Mouse (Mus musculus) CH12.LX (cell line): ENCODE results near the gene Rmnd1. TPM values are rescaled to one million over a fixed set of nuclear protein-coding genes. Genes with fewer than 3 reads are reported as not detected.

Source experiments
- DNase-seq: peaks from one replicate; pipeline ENCODE4 v3.0.0-alpha.2; 2013; ENCODE audit errors: extremely low read depth
- H3K27ac ChIP-seq: 2 replicates; pipeline ENCODE4 v1.5.1; 2012; ENCODE audit warnings: low read depth, mild to moderate bottlenecking, control low read depth, moderate library complexity; ENCODE audit not compliant: insufficient read depth
- H3K27me3 ChIP-seq: replicated peaks from 2 replicates; pipeline ENCODE3; 2012; ENCODE audit warnings: inconsistent platforms
- H3K36me3 ChIP-seq, 2 experiments: replicated peaks in 1 of 2; 2 replicates each; pipeline versions ENCODE3 to v1.6.1; 2012; ENCODE audit warnings: inconsistent platforms in 1 of 2, low read length in 1 of 2, mild to moderate bottlenecking in 1 of 2, mixed read lengths in 1 of 2, moderate library complexity in 1 of 2; ENCODE audit not compliant: control insufficient read depth in 1 of 2, insufficient read depth in 1 of 2
- H3K4me1 ChIP-seq, 2 experiments: 2 replicates each; pipeline ENCODE4 v1.6.1; 2012; ENCODE audit warnings: inconsistent platforms in 1 of 2, moderate library complexity in 1 of 2; ENCODE audit not compliant: insufficient read depth in 2 of 2, control insufficient read depth in 1 of 2
- H3K4me2 ChIP-seq: 2 replicates; pipeline ENCODE4 v1.6.1; 2012; ENCODE audit warnings: low read depth, mild to moderate bottlenecking, control low read depth; ENCODE audit not compliant: poor library complexity, insufficient read depth, severe bottlenecking
- H3K4me3 ChIP-seq, 3 experiments: fragments of 150-350 bp in 1 of 3; sonication (generic) in 1 of 3; replicated peaks in 1 of 3; 2 replicates each; pipeline versions ENCODE3 to v1.5.1; 2011 to 2012; ENCODE audit warnings: low read depth in 2 of 3, low read length in 2 of 3, mild to moderate bottlenecking in 2 of 3, moderate library complexity in 2 of 3, control low read depth in 1 of 3, improper control_type of control experiment in 1 of 3, inconsistent platforms in 1 of 3, mixed read lengths in 1 of 3; ENCODE audit not compliant: poor library complexity in 1 of 3
- H3K79me2 ChIP-seq: replicated peaks from 2 replicates; pipeline ENCODE4 v1.6.1; 2012; ENCODE audit warnings: mild to moderate bottlenecking, moderate library complexity; ENCODE audit not compliant: control insufficient read depth, poor library complexity, insufficient read depth, severe bottlenecking; ENCODE audit errors: extremely low read depth
- H3K9ac ChIP-seq: 2 replicates; pipeline ENCODE4 v1.6.1; 2012; ENCODE audit warnings: low read depth, mild to moderate bottlenecking, control low read depth, moderate library complexity; ENCODE audit not compliant: insufficient read depth
- H3K9me3 ChIP-seq: replicated peaks from 2 replicates; pipeline ENCODE3; 2012; ENCODE audit warnings: low read length, inconsistent platforms, mixed read lengths
- CHD1 ChIP-seq: IDR thresholded peaks from 2 replicates; pipeline ENCODE4 v1.6.1; 2012; ENCODE audit warnings: low read depth, low read length, improper control_type of control experiment, inconsistent platforms
- CHD2 ChIP-seq: IDR thresholded peaks from 2 replicates; pipeline ENCODE4 v1.6.1; 2011; ENCODE audit warnings: low read length, improper control_type of control experiment
- CTCF ChIP-seq, 2 experiments: IDR thresholded peaks in 1 of 2; conservative IDR thresholded peaks in 1 of 2; 2 replicates each; pipeline ENCODE4 v1.5.1; 2011 to 2012; ENCODE audit warnings: low read depth in 2 of 2, low read length in 2 of 2, improper control_type of control experiment in 1 of 2, inconsistent platforms in 1 of 2, mild to moderate bottlenecking in 1 of 2, moderate library complexity in 1 of 2
- ELF1 ChIP-seq: IDR thresholded peaks from 2 replicates; pipeline ENCODE4 v1.6.1; 2014; ENCODE audit warnings: low read depth, mild to moderate bottlenecking, inconsistent platforms, low read length, improper control_type of control experiment
- EP300 ChIP-seq: IDR thresholded peaks from 2 replicates; pipeline ENCODE4 v1.6.1; 2011; ENCODE audit warnings: low read length, improper control_type of control experiment
- ETS1 ChIP-seq: conservative IDR thresholded peaks from 2 replicates; pipeline ENCODE4 v1.6.1; 2012; ENCODE audit warnings: low read depth, mild to moderate bottlenecking, inconsistent platforms, low read length, improper control_type of control experiment, moderate library complexity
- GABPA ChIP-seq: IDR thresholded peaks from 2 replicates; pipeline ENCODE4 v1.6.1; 2012; ENCODE audit warnings: low read depth, low read length, improper control_type of control experiment, inconsistent platforms; ENCODE audit not compliant: insufficient replicate concordance
- HCFC1 ChIP-seq: IDR thresholded peaks from 2 replicates; pipeline ENCODE4 v1.6.1; 2012; ENCODE audit warnings: low read depth, mild to moderate bottlenecking, inconsistent platforms, low read length, improper control_type of control experiment
- IRF4 ChIP-seq: IDR thresholded peaks from 2 replicates; pipeline ENCODE4 v1.6.1; 2014; ENCODE audit warnings: low read depth, mild to moderate bottlenecking, inconsistent platforms, low read length, improper control_type of control experiment
- JUND ChIP-seq: conservative IDR thresholded peaks from 2 replicates; pipeline ENCODE4 v1.6.1; 2011; ENCODE audit warnings: low read depth, low read length, improper control_type of control experiment
- KAT2A ChIP-seq: IDR thresholded peaks from 2 replicates; pipeline ENCODE4 v1.6.1; 2012; ENCODE audit warnings: low read length, improper control_type of control experiment, inconsistent platforms; ENCODE audit not compliant: insufficient replicate concordance
- MAFK ChIP-seq: IDR thresholded peaks from 2 replicates; pipeline ENCODE4 v1.6.1; 2011; ENCODE audit warnings: low read length, improper control_type of control experiment; ENCODE audit not compliant: insufficient replicate concordance
- MEF2A ChIP-seq: IDR thresholded peaks from 2 replicates; pipeline ENCODE4 v1.6.1; 2014; ENCODE audit warnings: low read depth, mild to moderate bottlenecking, inconsistent platforms, low read length, improper control_type of control experiment, borderline replicate concordance
- MXI1 ChIP-seq: IDR thresholded peaks from 2 replicates; pipeline ENCODE4 v1.6.1; 2011; ENCODE audit warnings: mild to moderate bottlenecking, low read depth, low read length, improper control_type of control experiment
- PAX5 ChIP-seq: IDR thresholded peaks from 2 replicates; pipeline ENCODE4 v1.6.1; 2012; ENCODE audit warnings: low read length, inconsistent platforms, mixed read lengths
- RCOR1 ChIP-seq: conservative IDR thresholded peaks from 2 replicates; pipeline ENCODE4 v1.6.1; 2012; ENCODE audit warnings: low read depth, mild to moderate bottlenecking, inconsistent platforms, low read length, improper control_type of control experiment
- SMC3 ChIP-seq: IDR thresholded peaks from 2 replicates; pipeline ENCODE4 v1.6.1; 2011; ENCODE audit warnings: low read depth, low read length, improper control_type of control experiment
- TCF12 ChIP-seq: IDR thresholded peaks from 2 replicates; pipeline ENCODE4 v1.6.1; 2014; ENCODE audit warnings: low read depth, mild to moderate bottlenecking, inconsistent platforms, low read length, improper control_type of control experiment
- UBTF ChIP-seq: IDR thresholded peaks from 2 replicates; pipeline ENCODE4 v1.6.1; 2012; ENCODE audit warnings: low read depth, mild to moderate bottlenecking, inconsistent platforms, low read length, improper control_type of control experiment, moderate library complexity
- USF1 ChIP-seq: IDR thresholded peaks from 2 replicates; pipeline ENCODE4 v1.6.1; 2014; ENCODE audit warnings: low read depth, mild to moderate bottlenecking, inconsistent platforms, low read length, improper control_type of control experiment
- ZKSCAN1 ChIP-seq: IDR thresholded peaks from 2 replicates; pipeline ENCODE4 v1.6.1; 2012; ENCODE audit warnings: low read depth, inconsistent platforms, low read length, improper control_type of control experiment, borderline replicate concordance
- ZMIZ1 ChIP-seq: IDR thresholded peaks from 2 replicates; pipeline ENCODE4 v1.6.1; 2012; ENCODE audit warnings: low read depth, mild to moderate bottlenecking, inconsistent platforms, low read length, improper control_type of control experiment
- ZNF384 ChIP-seq: IDR thresholded peaks from 2 replicates; pipeline ENCODE4 v1.6.1; 2012; ENCODE audit warnings: low read depth, low read length, improper control_type of control experiment, inconsistent platforms
- dilution Hi-C: fragments of 300-500 bp; cut with MboI; formaldehyde crosslinking; loops from 2 replicates; pipeline ENCODE4 v1.14.3; 2020; ENCODE audit warnings: low sequenced_read_pairs; ENCODE audit not compliant: extremely low pct_unique_long_range_greater_than_20kb, extremely low pct_ligation_motif_present
- in situ Hi-C: fragments of 300-500 bp; cut with MboI; formaldehyde crosslinking; loops from 3 replicates; pipeline ENCODE4 v1.14.3; 2019; ENCODE audit warnings: low sequenced_read_pairs, low pct_ligation_motif_present, low pct_unique_long_range_greater_than_20kb, mixed read lengths
- polyA plus RNA-seq: library from polyadenylated mRNA; unstranded; fragments of >175 nt; gene quantifications from 2 replicates; pipeline ENCODE4 v1.2.1, GENCODE M21; 2012; ENCODE audit warnings: low read depth; ENCODE audit not compliant: insufficient read length
- total RNA-seq, 2 experiments: library from RNA; depleted of rRNA; stranded (reverse); fragments of 300-350 nt in 1 of 2; fragments of >200 nt in 1 of 2; gene quantifications; 2 replicates each; pipeline ENCODE4 v1.2.3; 2012 to 2014

Rmnd1 gene
- total and polyA plus RNA-seq, 3 experiments: 29.1 to 44.4 (median 43.6) TPM

DNA sequence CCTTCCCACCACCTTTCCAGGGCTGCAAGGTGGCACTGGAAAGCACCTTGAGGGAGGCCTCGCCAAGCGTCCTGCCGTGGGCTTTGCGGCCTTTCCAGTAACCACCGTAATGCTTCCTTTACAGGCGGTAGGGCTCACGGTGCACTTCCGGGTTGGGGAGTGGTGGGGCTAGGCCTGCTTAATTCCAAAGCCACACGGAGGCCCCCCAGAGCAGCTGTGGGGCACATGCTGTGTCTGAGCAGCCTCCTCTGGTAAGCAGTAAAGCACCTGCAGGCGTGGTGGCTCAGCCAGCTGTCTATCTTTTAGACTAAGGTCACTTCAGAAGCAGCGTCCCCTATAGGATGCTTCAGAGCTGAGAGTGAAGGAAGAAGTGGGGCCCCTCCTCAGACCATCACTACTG is 62.1 kb downstream of the Rmnd1 start:
- Histone ChIP-seq H3K4me2 (no peak overlapping the region), H3K36me3 (peaks cover 31 to 49% of the 10 kb centered on the region in 2 experiments), H3K9me3 (no peaks in the 10 kb centered on the region), H3K27me3 (no peaks in the 10 kb centered on the region), H3K9ac (no peak overlapping the region), H3K79me2 (no peaks in the 10 kb centered on the region), H3K4me3 (no peak overlapping the region), H3K4me1 (peaks cover 0 to 11% of the 10 kb centered on the region in 2 experiments; a peak in 1 of 4 replicates), H3K27ac (no peak overlapping the region)
- dilution Hi-C loops (no loop called here), in situ Hi-C loops (no loop called here)
- TF ChIP-seq ELF1 (0 out of 2 replicates have a peak, but pooled peaks have one; percentile 10), TCF12 (no peak)
- DNase-seq: no peak

DNA sequence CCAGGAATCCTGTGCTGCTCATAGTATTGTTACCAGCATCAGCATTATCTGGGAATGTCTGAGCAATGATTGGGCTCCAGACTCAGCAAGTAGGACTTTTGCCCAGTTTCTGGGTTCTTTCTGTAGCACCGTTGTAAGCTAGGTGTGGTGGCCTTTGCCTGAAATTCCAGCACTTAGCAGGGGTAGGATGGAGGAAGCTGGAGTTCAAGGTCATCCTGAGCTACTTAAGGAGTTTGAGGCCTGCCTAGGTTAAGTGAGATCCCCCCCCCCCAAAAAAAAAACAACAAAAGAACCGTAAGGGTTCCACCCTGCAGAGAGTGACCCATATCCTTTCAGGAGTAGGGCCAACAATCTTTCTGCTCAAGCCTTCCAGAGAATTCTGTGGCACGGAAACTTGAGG is 67.6 kb downstream of the Rmnd1 start:
- DNase-seq: no peak
- in situ Hi-C loops: no loop called here
- peaks cover 10% of the 10 kb centered on the region in 2 experiments for H3K36me3 ChIP-seq
- peaks cover 11% of the 10 kb centered on the region for H3K9me3 ChIP-seq
- H3K27ac ChIP-seq: no peak overlapping the region
- TF ChIP-seq MAFK (no peak), CHD2 (no peak), TCF12 (no peak), ZNF384 (no peak), SMC3 (no peak), ETS1 (no peak), CTCF (conservative IDR thresholded peaks at IDR 0.05 in 1 of 2, IDR thresholded peaks at IDR 0.05 in 1 of 2; ENCODE audit: low read depth in 2 of 2, low read length in 2 of 2) (no peak), IRF4 (no peak)
- no peaks in the 10 kb centered on the region for H3K4me1 ChIP-seq
- H3K79me2 ChIP-seq: no peaks in the 10 kb centered on the region
- H3K4me3 ChIP-seq: no peak overlapping the region
- no peak overlapping the region for H3K9ac ChIP-seq
- no peaks in the 10 kb centered on the region for H3K27me3 ChIP-seq
- H3K4me2 ChIP-seq: no peak overlapping the region
- dilution Hi-C loops: no loop called here

DNA sequence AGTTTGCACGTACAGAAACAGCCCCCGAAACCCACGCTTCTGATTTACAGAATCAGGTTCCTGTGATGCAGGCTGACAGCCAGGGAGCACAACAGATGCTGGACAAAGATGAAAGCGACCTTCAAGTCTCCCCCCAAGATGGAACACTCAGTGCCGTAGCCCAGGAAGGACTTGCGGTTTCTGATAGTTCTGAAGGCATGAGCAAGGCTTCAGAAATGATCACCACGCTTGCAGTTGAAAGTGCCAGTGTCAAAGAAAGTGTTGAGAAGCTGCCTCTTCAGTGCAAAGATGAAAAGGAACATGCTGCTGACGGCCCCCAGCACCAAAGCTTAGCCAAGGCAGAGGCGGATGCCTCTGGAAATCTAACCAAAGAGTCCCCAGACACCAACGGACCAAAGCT is 74.8 kb downstream of the Rmnd1 start:
- Histone ChIP-seq H3K9me3 (peaks cover 2% of the 10 kb centered on the region), H3K4me2 (no peak overlapping the region), H3K36me3 (peaks cover 0 to 9% of the 10 kb centered on the region in 2 experiments), H3K27me3 (no peaks in the 10 kb centered on the region), H3K4me3 (no peak overlapping the region), H3K9ac (no peak overlapping the region), H3K4me1 (no peaks in the 10 kb centered on the region), H3K27ac (no peak overlapping the region), H3K79me2 (no peaks in the 10 kb centered on the region)
- DNase-seq: no peak
- dilution Hi-C loops: no loop called here
- TF ChIP-seq HCFC1: no peak
- no peak for TF ChIP-seq UBTF
- TF ChIP-seq RCOR1: no peak
- no peak for TF ChIP-seq ZMIZ1
- TF ChIP-seq ZKSCAN1: no peak
- TF ChIP-seq EP300: no peak
- no peak for TF ChIP-seq CHD1
- TF ChIP-seq USF1: no peak
- no peak for TF ChIP-seq MXI1
- no peak for TF ChIP-seq TCF12
- no peak for TF ChIP-seq IRF4
- TF ChIP-seq CTCF (conservative IDR thresholded peaks at IDR 0.05 in 1 of 2, IDR thresholded peaks at IDR 0.05 in 1 of 2; ENCODE audit: low read depth in 2 of 2, low read length in 2 of 2): no peak
- no peak for TF ChIP-seq MEF2A
- TF ChIP-seq GABPA: no peak
- TF ChIP-seq CHD2: no peak
- no peak for TF ChIP-seq PAX5
- TF ChIP-seq JUND: no peak
- TF ChIP-seq ETS1: no peak
- TF ChIP-seq ELF1: no peak
- TF ChIP-seq KAT2A: no peak
- TF ChIP-seq, all 38 proteins: peak for 0
- in situ Hi-C loops: no loop called here
